Mouse (Mus musculus): Measurements from ENCODE around the gene Tmem219.

Gene Tmem219

DNA sequence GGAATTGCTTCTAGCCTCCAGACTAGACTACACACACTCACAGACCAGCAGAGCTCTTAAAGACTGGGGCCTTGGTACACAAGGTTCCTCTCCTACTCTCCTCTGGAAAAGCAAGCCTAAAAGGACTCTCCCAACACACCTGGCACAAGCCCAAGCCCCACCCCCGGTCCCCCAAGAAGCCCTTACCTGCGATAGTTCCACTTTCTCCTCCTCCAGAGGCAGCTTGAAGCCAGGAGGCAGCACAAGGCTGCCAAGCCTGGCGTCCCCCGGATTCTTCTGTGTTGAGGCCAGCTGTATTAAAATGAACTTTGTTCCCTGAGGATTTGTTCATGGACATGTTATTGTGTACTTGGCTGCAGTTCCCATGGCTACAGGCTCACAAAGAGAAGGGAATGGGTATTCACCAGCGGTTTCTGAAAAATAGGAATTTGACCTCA lies at the start of gene Tmem219:
TSS of gene Tmem219 (minus strand) at position 294 of the 437 bp plus-strand sequence.
- no peak for DNase-seq (ENCODE audit: extremely low read depth, low read depth)

DNA sequence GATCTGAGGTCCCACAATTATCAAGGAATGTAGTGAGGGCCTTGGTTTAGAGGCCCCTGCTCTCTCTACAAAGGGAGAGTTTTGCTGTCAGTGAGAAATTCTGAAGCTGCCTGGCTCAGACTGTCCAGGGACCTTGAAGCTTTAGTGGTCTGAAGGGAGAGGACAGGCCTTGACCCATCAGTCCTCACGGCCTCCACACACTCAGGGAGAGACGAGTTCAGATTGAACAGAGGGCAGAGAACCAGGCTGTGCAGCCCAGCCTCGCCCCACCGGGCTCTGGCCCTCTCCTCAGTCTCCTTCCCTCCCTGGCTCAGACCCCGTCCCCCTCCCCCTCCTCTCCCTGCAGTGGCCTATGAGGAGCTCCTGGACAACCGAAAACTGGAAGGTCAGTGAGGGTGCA lies 44.6 kb upstream of the Tmem219 start:
- no peak for DNase-seq (ENCODE audit: extremely low read depth, low read depth)

DNA sequence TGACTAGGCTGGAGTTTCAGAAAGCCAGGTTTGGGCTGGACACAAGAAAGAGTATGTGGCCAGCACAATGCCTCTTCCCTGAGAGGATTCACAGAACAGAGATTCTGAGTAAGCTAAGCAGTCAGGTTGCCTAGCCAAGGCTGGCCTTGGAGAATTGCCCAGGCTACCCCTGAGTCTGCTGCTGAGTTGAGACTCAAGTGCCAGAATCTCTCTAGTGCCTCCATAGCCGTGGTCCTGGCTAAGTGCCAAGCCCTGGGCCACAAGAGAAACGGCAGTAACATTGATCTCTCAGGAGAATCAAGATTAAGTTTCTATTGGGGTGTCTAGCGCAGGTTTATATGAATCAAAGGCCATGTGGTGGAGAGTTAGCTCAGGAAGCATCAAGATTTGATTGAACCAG lies 42.9 kb upstream of the Tmem219 start:
- no peak for DNase-seq (ENCODE audit: extremely low read depth, low read depth)

DNA sequence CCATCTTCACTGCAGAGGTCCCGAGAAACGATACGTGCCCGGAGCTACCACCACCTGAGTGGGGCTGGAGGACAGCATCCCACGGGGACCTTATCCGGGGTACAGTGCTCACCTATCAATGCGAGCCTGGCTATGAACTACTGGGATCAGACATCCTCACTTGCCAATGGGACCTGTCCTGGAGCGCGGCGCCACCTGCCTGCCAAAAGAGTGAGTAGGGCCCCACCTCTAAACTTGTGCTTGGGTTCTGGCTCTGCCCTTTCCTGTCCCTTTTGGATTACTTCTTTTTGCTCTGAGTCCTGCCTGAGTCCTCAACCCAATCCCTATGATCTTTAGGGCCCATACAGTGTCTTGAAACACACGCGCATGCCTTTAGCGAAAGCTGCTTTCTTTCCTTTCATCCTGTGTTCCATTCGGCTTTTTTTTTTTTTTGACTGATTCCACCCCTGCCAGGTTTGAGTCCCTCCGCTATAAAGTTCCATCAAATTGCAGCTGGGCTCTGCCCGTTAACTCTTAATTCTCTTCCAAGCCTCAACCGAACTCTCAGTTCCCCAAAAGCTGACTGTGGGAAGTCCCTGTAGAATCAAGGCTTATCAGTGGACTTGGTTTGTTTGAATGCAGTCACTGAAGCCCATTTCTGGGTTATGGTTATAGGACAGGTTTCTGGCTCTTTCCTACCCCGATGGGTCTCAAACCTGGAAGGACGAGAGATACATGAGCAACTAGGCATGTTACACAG lies 41.0 kb upstream of the Tmem219 start:
- no peak for DNase-seq (ENCODE audit: extremely low read depth, low read depth)

DNA sequence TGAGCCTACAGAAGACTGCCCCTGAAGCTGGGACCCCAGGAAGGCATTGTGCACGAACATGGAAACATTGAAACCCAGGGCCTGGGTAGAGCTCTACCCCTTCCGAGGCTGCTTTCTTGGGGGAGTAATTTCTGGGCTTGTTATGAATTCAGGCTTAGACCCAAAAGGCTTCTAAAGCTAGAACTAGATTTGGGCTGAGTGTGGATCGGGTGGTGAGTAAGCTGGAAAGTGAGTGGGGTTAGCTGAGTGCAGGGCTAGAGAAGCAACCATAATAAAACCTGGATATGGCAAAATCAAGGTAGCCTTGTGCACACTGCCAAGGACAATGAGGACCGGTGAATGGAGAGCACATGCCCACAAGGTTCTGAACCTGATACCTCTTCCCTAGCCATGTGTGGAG lies 39.2 kb upstream of the Tmem219 start:
- DNase-seq (ENCODE audit: extremely low read depth, low read depth): no peak

DNA sequence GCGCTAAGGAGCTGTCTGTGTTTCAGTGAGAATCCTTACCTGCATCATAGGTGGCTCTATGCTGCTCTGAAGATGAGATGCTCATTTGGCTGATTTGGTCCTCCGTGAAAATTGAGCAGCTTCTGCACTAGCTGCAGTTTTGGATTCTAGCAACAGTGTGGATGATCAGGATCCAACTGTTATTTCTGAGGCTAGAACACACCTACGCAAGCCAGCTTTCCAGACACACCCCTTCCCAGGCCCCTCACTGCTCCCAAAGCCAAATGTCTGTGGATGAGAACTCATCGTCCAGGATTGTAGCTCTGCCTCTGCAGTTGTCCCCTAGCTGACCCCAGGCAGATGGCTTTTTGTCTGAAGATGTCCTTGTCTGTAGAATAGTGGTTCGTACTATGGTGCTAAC lies 38.4 kb upstream of the Tmem219 start:
- no peak for DNase-seq (ENCODE audit: extremely low read depth, low read depth)

DNA sequence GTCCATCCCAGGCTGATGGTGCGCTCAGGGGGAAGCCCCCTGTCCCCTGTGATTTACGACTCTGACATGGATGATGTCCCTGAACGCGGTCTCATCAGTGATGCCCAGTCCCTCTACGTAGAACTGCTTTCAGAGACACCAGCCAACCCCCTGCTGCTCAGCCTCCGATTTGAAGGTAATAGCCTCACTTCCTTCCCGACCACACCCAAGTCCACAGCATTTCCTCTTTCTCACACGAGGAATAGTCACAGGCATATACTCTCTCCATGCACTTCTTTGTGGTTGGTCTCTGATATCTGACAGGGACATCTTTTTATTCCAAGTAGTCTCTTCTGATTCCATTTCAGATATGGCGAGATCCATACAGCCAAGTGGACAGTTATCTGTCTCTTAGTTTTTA lies 37.1 kb upstream of the Tmem219 start:
- peak; percentile 40 for DNase-seq (ENCODE audit: extremely low read depth, low read depth)

DNA sequence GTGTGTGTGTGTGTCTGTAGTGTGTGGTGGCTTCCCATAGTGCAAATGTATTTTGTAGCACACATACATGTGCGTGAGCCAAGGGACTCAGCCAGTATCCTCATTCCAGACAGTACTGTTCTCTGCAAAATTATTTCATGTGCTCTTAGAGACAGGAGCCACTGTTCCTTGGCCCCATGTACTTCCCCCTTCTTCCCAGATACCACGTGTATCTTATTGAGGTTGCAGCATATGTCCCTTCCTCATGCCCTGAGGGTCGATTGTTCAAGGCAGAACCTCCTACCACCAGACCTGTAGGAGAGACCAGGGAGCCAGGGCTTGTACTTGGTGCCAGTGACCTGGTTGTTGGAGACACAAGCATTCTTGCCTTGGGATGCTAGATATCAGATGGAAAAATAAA lies 32.4 kb upstream of the Tmem219 start:
- DNase-seq (ENCODE audit: extremely low read depth, low read depth): no peak

DNA sequence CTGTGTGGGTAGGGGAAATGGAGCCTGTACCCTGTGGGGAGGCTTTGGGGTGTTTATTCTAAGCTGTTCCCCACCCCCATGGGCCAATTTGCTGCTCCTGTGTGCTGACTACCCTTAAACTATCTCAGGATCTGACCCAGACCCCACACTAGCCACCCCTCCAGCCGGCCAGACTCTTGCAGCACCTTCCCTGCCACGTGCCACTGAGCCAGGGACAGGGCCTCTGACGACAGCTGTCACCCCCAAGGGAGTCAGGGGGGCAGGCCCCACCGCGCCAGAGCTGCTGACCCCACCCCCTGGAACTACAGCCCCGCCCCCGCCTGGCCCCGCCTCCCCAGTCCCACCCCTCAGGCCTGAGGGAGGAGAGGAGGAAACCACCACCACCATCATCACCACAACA lies 29.9 kb upstream of the Tmem219 start:
- DNase-seq (ENCODE audit: extremely low read depth, low read depth): no peak

DNA sequence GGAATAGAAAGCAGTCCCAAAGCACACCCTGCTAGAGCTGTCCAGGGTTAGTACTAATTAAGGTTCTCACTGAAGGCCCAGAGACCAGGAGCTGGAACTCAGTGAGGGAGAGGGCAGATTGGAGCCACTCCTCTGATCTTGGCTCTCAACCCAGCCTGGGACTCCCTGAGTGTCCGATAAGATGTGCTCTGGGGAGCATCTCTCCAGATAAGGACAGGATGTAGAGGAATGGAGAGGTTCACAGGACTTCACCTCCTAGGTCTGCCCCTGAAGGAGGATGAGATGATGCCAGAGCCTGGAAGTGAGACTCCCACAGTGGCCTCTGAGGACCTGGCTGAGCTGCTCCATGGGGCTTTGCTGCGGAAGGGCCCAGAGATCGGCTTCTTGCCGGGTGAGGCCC lies 29.0 kb upstream of the Tmem219 start:
- no peak for DNase-seq (ENCODE audit: extremely low read depth, low read depth)

DNA sequence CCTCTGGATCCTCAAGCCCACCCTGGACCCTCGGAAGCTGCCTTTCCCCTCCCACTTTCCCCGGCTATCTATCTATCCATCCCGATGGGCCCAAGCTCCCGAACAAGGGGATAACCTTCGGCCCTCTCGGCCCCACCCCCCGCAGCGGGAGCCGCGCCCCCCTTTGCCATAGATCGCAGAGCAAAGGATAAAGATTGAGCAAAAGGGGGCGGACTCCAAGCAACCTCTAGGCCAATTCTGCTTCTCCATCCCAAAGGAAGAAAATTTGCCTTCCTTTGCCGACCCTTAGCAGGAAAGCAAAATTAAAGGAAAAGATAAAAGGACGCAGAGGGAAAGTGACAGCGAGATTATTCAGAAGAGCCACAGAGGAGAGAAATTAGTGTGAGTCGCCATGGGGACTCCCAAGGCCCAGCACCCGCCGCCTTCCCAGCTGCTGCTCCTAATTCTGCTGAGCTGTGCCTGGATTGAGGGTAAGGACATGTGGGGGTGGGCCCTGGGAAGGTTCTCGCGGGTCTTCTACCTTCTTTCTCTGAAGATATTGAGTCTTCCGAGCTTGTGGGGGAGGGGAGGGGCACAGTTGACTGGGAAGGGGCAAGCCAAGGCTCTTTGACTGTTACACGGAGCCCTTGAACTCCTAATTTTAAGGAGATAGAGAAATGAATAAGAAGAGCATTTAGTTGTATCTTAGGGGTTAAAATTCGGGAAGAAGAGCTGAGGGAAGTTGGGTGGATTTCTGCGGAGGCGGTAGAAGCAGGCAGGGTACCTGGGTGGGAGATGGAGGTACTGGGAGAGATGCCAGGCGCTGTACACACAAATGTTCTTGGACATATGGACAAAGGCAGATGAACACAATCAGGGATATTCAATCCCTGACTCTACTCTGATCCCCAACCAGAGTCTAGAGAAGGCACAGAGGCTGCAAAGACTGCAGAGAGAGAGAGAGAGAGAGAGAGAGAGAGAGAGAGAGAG lies 28.2 kb upstream of the Tmem219 start:
- DNase-seq (ENCODE audit: extremely low read depth, low read depth): no peak

DNA sequence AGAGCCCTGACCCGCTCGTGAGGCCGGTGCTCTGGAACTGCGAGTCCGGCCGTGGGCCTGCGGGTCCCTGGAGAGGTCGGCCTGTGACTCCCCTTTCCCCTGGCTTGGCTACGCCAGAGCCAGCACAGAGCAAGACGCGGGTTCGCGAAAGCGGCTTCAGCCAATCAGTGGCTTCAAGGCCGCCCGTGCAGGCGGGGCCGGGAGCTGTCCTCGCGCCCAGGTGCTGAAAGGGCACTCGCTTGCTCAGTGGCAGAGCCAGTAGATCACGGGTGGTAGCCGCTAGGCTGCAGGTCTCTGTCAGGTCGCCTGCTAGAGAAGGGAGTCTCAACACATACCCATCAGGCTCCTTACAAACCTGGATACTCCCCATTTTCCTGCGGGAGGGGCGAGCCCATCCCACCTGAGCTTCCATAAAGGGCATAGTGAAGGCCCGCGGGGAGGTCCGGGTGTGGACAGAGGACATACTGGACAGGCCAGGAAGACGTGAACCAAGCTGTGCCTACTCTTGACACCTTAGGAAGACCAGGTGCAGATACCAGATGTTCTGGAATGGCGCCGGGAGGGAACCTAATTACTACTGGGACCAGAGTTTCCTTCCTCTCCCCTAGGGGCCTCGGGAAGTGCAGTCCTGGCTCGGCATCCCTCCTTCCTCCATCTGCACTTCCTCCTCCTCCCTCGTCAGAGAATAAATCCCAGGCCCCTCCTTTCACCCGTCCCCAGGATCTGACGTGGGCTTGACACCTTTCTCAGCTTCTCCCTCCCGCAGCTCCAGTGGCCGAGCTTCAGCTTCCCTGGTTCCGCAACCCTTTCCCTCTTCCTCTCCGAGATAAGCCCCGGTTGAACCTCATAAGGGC lies 27.3 kb upstream of the Tmem219 start, which contains the start of gene Sez6l2:
TSS of gene Sez6l2 (plus strand) at position 771 of the 854 bp plus-strand sequence.
- peak; percentile 59 for DNase-seq (ENCODE audit: extremely low read depth, low read depth)

DNA sequence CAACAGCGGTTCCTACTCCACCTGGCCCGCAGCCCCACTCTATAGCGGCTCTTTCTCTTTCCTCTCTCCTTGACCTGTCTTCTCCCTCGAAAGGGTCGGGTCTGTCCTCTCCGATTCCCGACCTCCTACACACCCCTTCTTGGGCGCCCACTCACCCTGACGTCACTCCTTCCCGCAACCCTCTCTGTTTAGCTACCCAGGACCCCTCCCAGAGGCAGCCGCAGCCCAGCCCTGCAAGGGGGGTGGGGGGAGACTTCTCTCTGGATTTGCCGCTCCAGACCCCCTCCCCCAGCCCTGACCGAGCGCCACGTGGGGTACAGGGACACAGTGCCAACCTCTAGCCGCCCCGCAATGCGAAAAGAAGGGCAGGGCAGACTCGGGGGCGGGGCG lies 26.7 kb upstream of the Tmem219 start, which contains the start of gene Asphd1:
TSS of gene Asphd1 (minus strand) at position 180 of the 390 bp plus-strand sequence.
- DNase-seq (ENCODE audit: extremely low read depth, low read depth): no peak

DNA sequence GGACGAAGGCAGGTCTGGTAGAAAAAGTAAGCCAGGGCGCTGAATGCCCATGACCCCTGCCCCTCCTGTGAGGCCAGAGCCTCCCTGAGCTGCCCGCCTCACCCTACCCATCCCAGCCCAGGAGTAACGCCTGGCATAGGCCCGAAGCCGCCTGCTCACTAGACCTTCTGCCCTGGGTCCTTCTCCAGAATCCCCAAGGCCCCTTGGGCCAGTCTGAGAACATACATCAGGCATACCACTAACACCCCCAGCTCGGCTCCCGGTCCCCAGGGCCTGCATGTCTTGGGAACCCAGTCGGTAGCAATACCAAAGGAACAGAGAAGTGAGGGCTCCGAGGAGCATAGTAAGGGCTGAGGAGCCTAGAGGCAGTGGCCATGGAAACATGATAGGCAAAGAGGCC lies 25.9 kb upstream of the Tmem219 start:
- DNase-seq (ENCODE audit: extremely low read depth, low read depth): no peak

DNA sequence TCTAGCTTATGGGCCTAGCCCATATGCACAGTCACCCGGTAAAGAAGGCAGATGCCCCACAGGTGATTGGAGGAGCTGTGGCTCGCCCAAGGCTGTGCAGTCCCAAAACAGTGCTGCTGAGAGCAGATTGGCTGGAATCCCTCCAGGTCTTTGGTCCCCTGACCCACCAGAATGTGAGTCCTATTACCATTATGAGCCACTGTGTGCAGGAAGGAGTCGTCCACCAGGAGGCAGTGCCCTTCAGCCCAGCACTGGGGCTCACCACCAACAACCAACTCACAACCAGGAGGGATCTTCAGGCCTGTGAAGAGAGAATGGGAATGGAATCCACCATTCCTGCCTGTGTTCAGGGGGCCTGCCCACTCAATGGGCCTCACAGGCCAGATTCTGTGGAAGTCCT lies 23.8 kb upstream of the Tmem219 start:
- no peak for DNase-seq (ENCODE audit: extremely low read depth, low read depth)

DNA sequence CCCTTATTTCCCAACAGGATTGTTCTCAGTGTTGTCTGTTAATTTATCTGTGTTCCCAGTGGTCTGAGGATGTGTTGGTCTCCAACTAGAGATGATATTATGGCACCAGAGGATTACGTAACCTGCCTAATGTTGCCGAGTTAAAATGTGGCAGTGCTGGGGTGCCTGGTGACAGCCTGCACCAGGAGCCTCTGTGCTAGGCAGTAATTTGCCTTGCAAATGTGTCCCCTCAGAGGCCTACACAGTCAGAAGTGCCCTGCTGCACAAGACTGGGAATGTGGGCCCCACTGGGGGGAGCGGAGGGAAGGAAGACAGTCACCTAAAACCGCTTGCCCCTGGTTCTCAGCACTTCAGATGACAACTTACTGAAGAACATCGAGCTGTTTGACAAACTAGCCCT lies 19.1 kb upstream of the Tmem219 start:
- DNase-seq (ENCODE audit: extremely low read depth, low read depth): no peak

DNA sequence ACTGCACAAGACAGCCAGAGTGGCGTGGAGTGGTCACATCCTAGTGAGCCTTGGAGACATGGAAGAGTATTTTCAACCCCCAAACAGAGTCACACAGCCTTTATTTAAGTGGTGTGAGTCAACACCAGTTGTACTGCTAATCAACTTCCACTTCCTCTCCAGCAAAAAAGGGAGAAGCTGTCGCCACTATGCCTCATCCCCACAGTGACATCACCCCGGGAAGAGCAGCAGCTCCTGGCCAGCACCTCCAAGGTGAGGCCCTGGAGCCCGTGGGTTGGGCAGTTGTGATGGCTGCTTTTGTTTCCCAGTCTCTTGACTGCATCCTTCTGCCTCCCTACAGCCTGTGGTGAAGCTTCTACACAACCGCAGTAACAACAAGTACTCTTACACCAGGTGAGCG lies 18.5 kb upstream of the Tmem219 start:
- DNase-seq (ENCODE audit: extremely low read depth, low read depth): no peak

DNA sequence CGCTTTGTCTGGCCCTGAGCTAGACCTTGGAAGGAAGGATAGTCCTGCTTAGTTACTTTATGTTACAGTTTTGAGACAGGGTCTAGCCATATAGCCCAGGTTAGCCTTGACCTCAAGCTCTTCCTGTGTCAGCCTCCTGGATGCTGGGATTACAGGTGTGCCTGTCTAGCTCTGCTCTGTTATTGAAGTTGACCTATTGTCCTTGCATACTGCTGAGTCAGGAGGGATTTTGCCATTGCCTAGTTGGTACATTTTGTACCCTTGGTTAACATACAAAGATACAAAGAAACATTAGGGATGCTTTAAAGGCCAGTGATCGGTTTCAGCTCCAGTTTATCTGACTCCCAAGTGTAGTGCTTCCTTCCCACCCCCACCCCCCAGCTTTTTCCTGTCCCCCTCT lies 9.9 kb upstream of the Tmem219 start:
- DNase-seq (ENCODE audit: extremely low read depth, low read depth): no peak

DNA sequence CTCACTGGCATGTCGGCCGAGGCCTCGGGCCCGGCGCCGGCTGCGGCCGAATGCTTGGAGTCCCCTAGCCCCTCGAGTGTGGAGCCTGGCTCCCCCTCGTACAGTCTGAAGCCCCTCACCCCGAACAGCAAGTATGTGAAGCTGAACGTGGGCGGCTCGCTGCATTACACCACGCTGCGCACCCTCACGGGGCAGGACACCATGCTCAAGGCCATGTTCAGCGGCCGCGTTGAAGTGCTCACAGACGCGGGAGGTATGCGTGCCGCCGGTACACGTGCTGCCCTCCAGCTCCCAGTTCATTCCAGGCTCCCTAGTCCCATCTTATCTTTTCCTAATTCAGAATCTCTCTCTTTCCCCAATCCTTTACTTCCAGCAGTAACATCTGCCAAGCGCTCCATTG lies 6.3 kb upstream of the Tmem219 start:
- DNase-seq (ENCODE audit: extremely low read depth, low read depth): no peak

DNA sequence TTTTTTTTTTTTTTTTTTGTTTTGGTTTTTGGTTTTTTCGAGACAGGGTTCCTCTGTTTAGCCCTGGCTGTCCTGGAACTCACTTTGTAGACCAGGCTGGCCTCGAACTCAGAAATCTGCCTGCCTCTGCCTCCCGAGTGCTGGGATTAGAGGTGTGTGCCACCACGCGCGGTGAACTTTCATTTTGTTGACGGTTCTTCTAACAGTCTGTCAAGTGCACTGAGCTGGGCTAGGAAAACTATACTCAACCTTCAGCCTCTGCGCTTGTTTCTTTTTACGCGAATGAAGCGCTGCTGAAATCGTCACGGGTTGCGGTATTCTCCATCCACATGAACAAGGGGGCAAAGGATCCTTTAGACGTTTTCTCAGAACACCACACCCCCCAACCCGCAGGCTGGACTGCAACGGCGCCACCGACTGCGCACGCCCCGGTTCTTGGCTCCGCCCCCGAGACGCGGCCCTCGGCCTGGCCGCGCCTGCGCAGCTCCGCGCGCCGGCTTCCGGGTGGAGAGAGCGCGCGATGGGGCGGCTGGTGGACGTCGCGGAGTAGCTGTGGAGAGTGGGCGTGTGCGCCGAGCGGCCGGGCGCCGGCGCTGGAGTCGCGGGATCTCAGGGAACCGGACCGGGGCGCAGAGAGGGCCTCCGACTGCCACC lies 5.8 kb upstream of the Tmem219 start, which contains the start of gene Kctd13:
TSS of gene Kctd13 (plus strand) at position 496 of the 654 bp plus-strand sequence.
- peak; percentile 68 for DNase-seq (ENCODE audit: extremely low read depth, low read depth)

DNA sequence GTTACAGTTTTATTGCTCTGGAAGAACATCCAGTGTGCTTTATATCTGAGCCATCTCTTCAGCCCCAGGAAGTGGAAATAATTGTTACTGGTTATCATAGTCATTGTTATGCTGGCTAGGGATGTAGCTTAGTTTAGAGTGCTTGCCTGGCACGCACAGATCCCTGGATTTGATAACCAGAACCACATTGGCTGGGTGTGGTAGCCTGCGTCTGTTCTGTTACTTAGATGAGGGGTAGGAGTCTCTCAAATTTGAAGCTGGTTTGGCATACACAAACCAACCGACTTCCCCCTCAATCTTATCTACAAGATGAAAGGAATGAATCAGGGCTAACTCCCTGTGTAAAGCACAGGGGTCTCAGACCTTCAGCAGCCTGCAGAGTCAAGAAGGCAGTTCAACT lies 3.6 kb upstream of the Tmem219 start:
- no peak for DNase-seq (ENCODE audit: extremely low read depth, low read depth)

Measured in MEL-GATA-1-ER (cell line).